Mouse (Mus musculus) right cerebral cortex, postnatal 4 days (tissue): Measurements from ENCODE around the gene Trim59.

Experiments
- DNase-seq: peaks from one replicate; pipeline ENCODE4 v3.0.0-alpha.2; 2022

The Trim59 gene

GRCm38 (mm10) chr3:69004437-69005337 lies 39.9 kb downstream of the Trim59 start, which contains the start of the genes Ift80 and Smc4:
Gene Ift80, minus strand, starts transcription at chr3:69004570.
Gene Smc4, plus strand, starts transcription at chr3:69004738.
- peak; percentile 95 for DNase-seq

- no peak for DNase-seq
Measured at GRCm38 (mm10) chr3:69004055-69004436, 40.5 kb downstream of the Trim59 start.

- no peak for DNase-seq
Measured at GRCm38 (mm10) chr3:69002781-69003180, 41.8 kb downstream of the Trim59 start.

- no peak for DNase-seq
Measured at GRCm38 (mm10) chr3:68986550-68986949, 58.0 kb downstream of the Trim59 start.
